Mouse (Mus musculus) retina, postnatal 7 days (tissue): Measurements from ENCODE around the gene Gm5930.
"Not testable (repeated sequence)": the region's sequence is repeated elsewhere in the genome, so short reads cannot be mapped to it uniquely, and the experiment has no call there.

Source experiments
- DNase-seq: peaks from one replicate; pipeline ENCODE4 v3.0.0-alpha.2; 2012; ENCODE audit warnings: low read depth, low spot score

Gm5930 gene

DNA sequence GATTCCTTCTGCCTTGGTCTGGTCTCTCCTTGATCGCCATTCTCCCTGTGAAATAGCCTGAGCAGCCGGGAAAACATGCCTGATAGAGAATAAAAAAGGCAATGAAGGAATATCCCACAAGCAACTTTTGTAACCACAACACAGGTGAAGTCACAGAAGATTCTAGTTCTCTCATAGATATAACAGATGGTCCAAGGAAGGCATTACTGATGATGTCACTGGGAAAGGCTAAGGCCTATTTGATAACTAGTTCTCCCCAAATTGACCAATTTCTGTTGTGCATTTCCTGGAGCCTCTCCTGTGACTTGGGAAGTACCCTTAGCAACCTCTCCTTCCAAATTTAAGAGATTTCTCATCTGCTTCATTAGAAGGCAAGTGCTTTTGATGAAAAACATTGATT is at the start of gene Gm5930:
TSS of gene Gm5930 (minus strand) at position 101 of the 400 bp plus-strand sequence.
- not testable (repeated sequence) for DNase-seq

DNA sequence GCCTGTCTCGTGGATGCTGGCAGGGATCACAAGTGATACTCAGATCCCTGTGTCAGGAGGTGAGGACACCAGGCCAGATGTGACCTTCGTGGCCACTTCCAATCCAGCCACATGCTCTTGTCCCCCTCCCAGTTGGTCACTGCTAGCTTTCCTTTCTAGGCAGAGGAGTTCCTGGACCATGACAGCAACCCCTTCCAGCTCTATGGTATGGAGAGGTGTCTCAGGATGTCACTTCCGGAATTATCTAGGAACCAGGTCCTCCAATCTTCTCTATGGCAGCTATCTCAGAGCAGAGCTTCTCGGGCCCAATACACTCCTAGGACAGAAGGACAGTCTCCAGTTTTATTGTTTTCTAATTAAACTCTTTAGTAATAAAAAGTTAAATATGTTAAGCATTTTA is 45.8 kb upstream of the Gm5930 start:
- DNase-seq: not testable (repeated sequence)

DNA sequence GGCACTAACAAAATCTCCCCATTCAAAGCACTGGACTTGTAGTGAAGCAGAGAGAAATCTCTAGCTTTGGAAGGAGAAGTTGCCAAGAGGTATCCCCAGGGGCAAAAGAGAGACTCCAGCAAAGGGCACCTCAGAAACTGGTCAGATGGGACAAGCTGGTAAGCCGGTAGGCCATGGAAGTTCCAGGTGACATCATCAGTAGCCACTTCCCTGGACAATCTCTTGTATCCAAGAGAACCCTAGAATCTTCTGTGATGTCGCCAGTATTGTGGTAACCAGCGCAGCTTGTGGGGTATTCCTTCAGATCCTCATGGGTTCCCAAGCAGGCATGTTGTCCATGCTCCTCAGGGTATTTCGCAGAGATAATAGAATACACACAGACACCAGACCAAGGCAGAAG is 26.7 kb upstream of the Gm5930 start, which contains the start of gene Gm8229:
TSS of gene Gm8229 (plus strand) at position 301 of the 400 bp plus-strand sequence.
- not testable (repeated sequence) for DNase-seq

DNA sequence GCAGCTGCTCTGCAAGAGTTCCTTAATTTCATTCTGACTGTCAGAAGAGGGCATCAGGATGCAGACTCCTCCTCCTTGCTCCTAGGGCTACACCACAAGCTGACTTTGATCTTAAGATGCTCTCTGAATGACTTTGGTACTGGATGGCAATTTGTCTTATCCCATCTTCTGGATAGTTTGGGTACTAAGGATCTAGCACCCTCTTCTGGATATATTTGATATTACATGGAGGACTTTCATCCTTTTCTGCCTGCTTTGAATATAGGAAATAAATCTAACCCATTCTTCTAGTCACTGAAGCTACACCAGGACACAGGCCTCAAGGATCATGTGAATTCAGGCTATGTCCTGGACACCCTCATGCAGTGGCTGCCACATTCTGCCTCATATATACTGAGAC is 23.9 kb upstream of the Gm5930 start:
- not testable (repeated sequence) for DNase-seq

DNA sequence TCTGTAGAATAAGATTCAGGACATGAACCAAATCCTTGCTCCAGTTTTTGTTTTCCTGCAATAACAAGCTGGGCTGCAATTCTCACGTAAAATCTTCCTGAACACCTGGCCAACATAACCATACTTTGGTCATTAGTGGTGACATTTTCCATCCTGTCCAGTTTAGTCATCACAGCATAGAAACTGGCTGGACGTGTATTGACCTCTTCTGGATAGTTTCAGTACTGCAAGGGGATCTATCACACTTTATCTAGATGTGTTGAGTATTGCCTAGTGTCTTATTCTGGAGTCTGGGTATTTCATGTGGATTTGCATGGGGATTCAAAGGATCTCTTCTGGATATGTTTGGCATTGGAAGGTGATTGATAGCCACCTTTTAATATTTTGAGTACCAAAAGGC is 23.0 kb upstream of the Gm5930 start:
- DNase-seq: not testable (repeated sequence)

DNA sequence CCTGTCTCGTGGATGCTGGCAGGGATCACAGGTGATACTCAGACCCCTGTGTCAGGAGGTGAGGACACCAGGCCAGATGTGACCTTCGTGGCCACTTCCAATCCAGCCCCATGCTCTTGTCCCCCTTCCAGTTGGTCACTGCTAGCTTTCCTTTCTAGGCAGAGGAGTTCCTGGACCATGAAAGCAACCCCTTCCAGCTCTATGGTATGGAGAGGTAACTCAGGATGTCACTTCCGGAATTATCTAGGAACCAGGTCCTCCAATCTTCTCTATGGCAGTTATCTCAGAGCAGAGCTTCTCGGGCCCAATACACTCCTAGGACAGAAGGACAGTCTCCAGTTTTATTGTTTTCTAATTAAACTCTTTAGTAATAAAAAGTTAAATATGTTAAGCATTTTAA is 26.3 kb downstream of the Gm5930 start:
- DNase-seq: not testable (repeated sequence)

DNA sequence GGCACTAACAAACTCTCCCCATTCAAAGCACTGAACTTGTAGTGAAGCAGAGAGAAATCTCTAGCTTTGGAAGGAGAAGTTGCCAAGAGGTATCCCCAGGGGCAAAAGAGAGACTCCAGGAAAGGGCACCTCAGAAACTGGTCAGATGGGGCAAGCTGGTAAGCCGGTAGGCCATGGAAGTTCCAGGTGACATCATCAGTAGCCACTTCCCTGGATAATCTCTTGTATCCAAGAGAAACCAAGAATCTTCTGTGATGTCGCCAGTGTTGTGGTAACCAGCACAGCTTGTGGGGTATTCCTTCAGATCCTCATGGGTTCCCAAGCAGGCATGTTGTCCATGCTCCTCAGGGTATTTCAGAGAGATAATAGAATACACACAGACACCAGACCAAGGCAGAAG is 53.1 kb downstream of the Gm5930 start, which contains the start of gene Gm8220:
TSS of gene Gm8220 (plus strand) at position 301 of the 400 bp plus-strand sequence.
- DNase-seq: not testable (repeated sequence)
